Mouse (Mus musculus) gastrocnemius, postnatal 36 days (tissue): ENCODE results near the gene Aipl1. TPM values are rescaled to one million over a fixed set of nuclear protein-coding genes. Genes with fewer than 3 reads are reported as not detected.

Source experiments
- DNase-seq, 2 experiments: peaks; one replicate each; pipeline ENCODE4 v3.0.0; 2022
- intact Hi-C: fragments of 180-260 bp; cut with DNase I; formaldehyde crosslinking; loops from one replicate; pipeline ENCODE4 v1.15.1; 2025
- total RNA-seq, 2 experiments: library from RNA; stranded (reverse); gene quantifications; 2 replicates each; pipeline ENCODE4 v1.2.3; 2021

Gene Aipl1
- total RNA-seq, 2 experiments from 2014 or later: not detected

- DNase-seq: no peak
- intact Hi-C loops: no loop called here
Measured at GRCm38 (mm10) chr11:71985101-71985711, 52.1 kb downstream of the Aipl1 start.

GRCm38 (mm10) chr11:71984093-71984492 is 53.2 kb downstream of the Aipl1 start:
- no peak for DNase-seq
- intact Hi-C loops: no loop called here

Other genes starting within 250 kb of the Aipl1 start
- gene Pimreg, start 4.5 kb upstream of the Aipl1 start, total RNA-seq: under 1 TPM; 0.62 to 0.71 TPM
- 1 to 10 TPM; 1.1 to 1.9 TPM for gene Pitpnm3, start 98.3 kb upstream of the Aipl1 start, total RNA-seq
- under 1 TPM; 0.07 to 0.23 TPM for gene Gm43951, start 169.3 kb upstream of the Aipl1 start, total RNA-seq
- 1 to 10 TPM in 1 of 2 experiments, under 1 TPM in 1; 0.77 to 1.2 TPM for gene 4933427D14Rik, start 169.9 kb upstream of the Aipl1 start, total RNA-seq
- gene Txndc17, start 170.0 kb upstream of the Aipl1 start, total RNA-seq: 10 to 100 TPM; 27.6 to 28.5 TPM
- gene Med31, start 178.1 kb upstream of the Aipl1 start, total RNA-seq: 1 to 10 TPM; 4.4 to 7.2 TPM
- not detected for gene Slc13a5, start 229.7 kb upstream of the Aipl1 start, total RNA-seq